Mouse (Mus musculus): ENCODE results near the gene Gfy. TPM values are rescaled to one million over a fixed set of nuclear protein-coding genes. Genes with fewer than 3 reads are reported as not detected.
A peak's percentile ranks its signal among the peaks of the same experiment; 100 is the strongest.

Gene Gfy
- total RNA-seq, 1 experiment = not detected

GRCm38 (mm10) chr7:45162996-45163615 lies 16.3 kb downstream of the Gfy start:
- no peak for TF ChIP-seq HCFC1 (IDR thresholded peaks at IDR 0.05; ENCODE audit: borderline replicate concordance, insufficient read depth, low read length)
- TF ChIP-seq ZC3H11A (IDR thresholded peaks at IDR 0.05; ENCODE audit: borderline replicate concordance, low read depth, low read length) = no peak
- no peak for TF ChIP-seq CHD2 (IDR thresholded peaks at IDR 0.05; ENCODE audit: low read depth, low read length)
- no peak for TF ChIP-seq MAFK (IDR thresholded peaks at IDR 0.05; ENCODE audit: insufficient read depth, low read depth, low read length)
- TF ChIP-seq ZNF384 (IDR thresholded peaks at IDR 0.05; ENCODE audit: low read depth, low read length) = no peak
- peaks cover 2 to 15% of the 10 kb centered on the region in 2 experiments; a peak in 2 of 4 replicates for H3K4me1 ChIP-seq (ENCODE audit: control insufficient read depth in 2 of 2, insufficient read depth in 2 of 2, low read length in 2 of 2, poor library complexity in 1 of 2)

GRCm38 (mm10) chr7:45162551-45162950 lies 16.8 kb downstream of the Gfy start:
- peak overlapping the region in 1 of 2 experiments; percentile 13; a peak in 1 of 4 replicates for H3K4me3 ChIP-seq (ENCODE audit: insufficient read depth in 1 of 2, low read depth in 1 of 2, low read length in 2 of 2, poor library complexity in 1 of 2, severe bottlenecking in 1 of 2)
- H3K9ac ChIP-seq (ENCODE audit: insufficient read depth, low read depth, low read length, poor library complexity, severe bottlenecking) = no peak overlapping the region
- in situ Hi-C loops (cut with MboI; ENCODE audit: low sequenced_read_pairs in 2 of 2, unreplicated experiment in 2 of 2) = no loop called here
- TF ChIP-seq ZC3H11A (IDR thresholded peaks at IDR 0.05; ENCODE audit: borderline replicate concordance, low read depth, low read length) = no peak
- TF ChIP-seq ZNF384 (IDR thresholded peaks at IDR 0.05; ENCODE audit: low read depth, low read length) = no peak
- TF ChIP-seq CHD2 (IDR thresholded peaks at IDR 0.05; ENCODE audit: low read depth, low read length) = no peak
- no peak overlapping the region for H3K27ac ChIP-seq (ENCODE audit: insufficient read depth, low read depth, low read length, poor library complexity, severe bottlenecking)
- H3K9me3 ChIP-seq (ENCODE audit: control insufficient read depth, insufficient read depth, low read depth, low read length) = no peaks in the 10 kb centered on the region
- DNase-seq (ENCODE audit: low read depth, low spot score) = no peak
- peaks cover 2 to 10% of the 10 kb centered on the region in 2 experiments; a peak in 2 of 4 replicates for H3K4me1 ChIP-seq (ENCODE audit: control insufficient read depth in 2 of 2, insufficient read depth in 2 of 2, low read length in 2 of 2, poor library complexity in 1 of 2)
- H3K36me3 ChIP-seq (ENCODE audit: control insufficient read depth, insufficient read depth, low read length, poor library complexity, severe bottlenecking) = peaks cover 10% of the 10 kb centered on the region

More at GRCm38 (mm10) chr7:45162996-45163615, 16.3 kb downstream of the Gfy start:
- no peak overlapping the region for H3K27ac ChIP-seq (ENCODE audit: insufficient read depth, low read depth, low read length, poor library complexity, severe bottlenecking)
- in situ Hi-C loops (cut with MboI; ENCODE audit: low sequenced_read_pairs in 2 of 2, unreplicated experiment in 2 of 2) = no loop called here
- H3K9me3 ChIP-seq (ENCODE audit: control insufficient read depth, insufficient read depth, low read depth, low read length) = no peaks in the 10 kb centered on the region
- H3K36me3 ChIP-seq (ENCODE audit: control insufficient read depth, insufficient read depth, low read length, poor library complexity, severe bottlenecking) = peaks cover 9% of the 10 kb centered on the region
- H3K9ac ChIP-seq (ENCODE audit: insufficient read depth, low read depth, low read length, poor library complexity, severe bottlenecking) = no peak overlapping the region
- DNase-seq (ENCODE audit: low read depth, low spot score) = no peak
- 0 out of 4 replicates have a peak overlapping the region, but pooled peaks of 1 of the 2 experiments have one; percentile 61 for H3K4me3 ChIP-seq (ENCODE audit: insufficient read depth in 1 of 2, low read depth in 1 of 2, low read length in 2 of 2, poor library complexity in 1 of 2, severe bottlenecking in 1 of 2)

- peak overlapping the region; percentile 36; the same call in 1 of the 2 replicates for H3K9ac ChIP-seq (ENCODE audit: insufficient read depth, low read depth, low read length, poor library complexity, severe bottlenecking)
- H3K4me3 ChIP-seq (ENCODE audit: insufficient read depth in 1 of 2, low read depth in 1 of 2, low read length in 2 of 2, poor library complexity in 1 of 2, severe bottlenecking in 1 of 2) = peak overlapping the region; percentile 13 to 24; a peak in 3 of 4 replicates
- H3K27ac ChIP-seq (ENCODE audit: insufficient read depth, low read depth, low read length, poor library complexity, severe bottlenecking) = no peak overlapping the region
- H3K9me3 ChIP-seq (ENCODE audit: control insufficient read depth, insufficient read depth, low read depth, low read length) = no peaks in the 10 kb centered on the region
- peak; percentile 90 for TF ChIP-seq HCFC1 (IDR thresholded peaks at IDR 0.05; ENCODE audit: borderline replicate concordance, insufficient read depth, low read length)
- no peak for TF ChIP-seq MAFK (IDR thresholded peaks at IDR 0.05; ENCODE audit: insufficient read depth, low read depth, low read length)
- TF ChIP-seq ZC3H11A (IDR thresholded peaks at IDR 0.05; ENCODE audit: borderline replicate concordance, low read depth, low read length) = no peak
- TF ChIP-seq ZNF384 (IDR thresholded peaks at IDR 0.05; ENCODE audit: low read depth, low read length) = 0 out of 2 replicates have a peak, but pooled peaks have one; percentile 5
- TF ChIP-seq CHD2 (IDR thresholded peaks at IDR 0.05; ENCODE audit: low read depth, low read length) = no peak
- in situ Hi-C loops (cut with MboI; ENCODE audit: low sequenced_read_pairs in 2 of 2, unreplicated experiment in 2 of 2) = no loop called here
- peaks cover 11% of the 10 kb centered on the region for H3K36me3 ChIP-seq (ENCODE audit: control insufficient read depth, insufficient read depth, low read length, poor library complexity, severe bottlenecking)
- DNase-seq (ENCODE audit: low read depth, low spot score) = peak; percentile 85
- peaks cover 2 to 7% of the 10 kb centered on the region in 2 experiments; a peak in 1 of 4 replicates for H3K4me1 ChIP-seq (ENCODE audit: control insufficient read depth in 2 of 2, insufficient read depth in 2 of 2, low read length in 2 of 2, poor library complexity in 1 of 2)
These were observed 17.5 kb downstream of the Gfy start for GRCm38 (mm10) chr7:45161612-45162473.

- no peak overlapping the region for H3K9ac ChIP-seq (ENCODE audit: insufficient read depth, low read depth, low read length, poor library complexity, severe bottlenecking)
- in situ Hi-C loops (cut with MboI; ENCODE audit: low sequenced_read_pairs in 2 of 2, unreplicated experiment in 2 of 2) = no loop called here
- H3K4me1 ChIP-seq (ENCODE audit: control insufficient read depth in 2 of 2, insufficient read depth in 2 of 2, low read length in 2 of 2, poor library complexity in 1 of 2) = peaks cover 2 to 4% of the 10 kb centered on the region in 2 experiments; a peak in 1 of 4 replicates
- no peaks in the 10 kb centered on the region for H3K9me3 ChIP-seq (ENCODE audit: control insufficient read depth, insufficient read depth, low read depth, low read length)
- no peak for DNase-seq (ENCODE audit: low read depth, low spot score)
- no peak overlapping the region for H3K4me3 ChIP-seq (ENCODE audit: insufficient read depth in 1 of 2, low read depth in 1 of 2, low read length in 2 of 2, poor library complexity in 1 of 2, severe bottlenecking in 1 of 2)
- H3K36me3 ChIP-seq (ENCODE audit: control insufficient read depth, insufficient read depth, low read length, poor library complexity, severe bottlenecking) = peaks cover 11% of the 10 kb centered on the region
- no peak overlapping the region for H3K27ac ChIP-seq (ENCODE audit: insufficient read depth, low read depth, low read length, poor library complexity, severe bottlenecking)
- TF ChIP-seq MAFK (IDR thresholded peaks at IDR 0.05; ENCODE audit: insufficient read depth, low read depth, low read length) (no peak), CHD2 (IDR thresholded peaks at IDR 0.05; ENCODE audit: low read depth, low read length) (no peak), ZC3H11A (IDR thresholded peaks at IDR 0.05; ENCODE audit: borderline replicate concordance, low read depth, low read length) (no peak), HCFC1 (IDR thresholded peaks at IDR 0.05; ENCODE audit: borderline replicate concordance, insufficient read depth, low read length) (no peak), ZNF384 (IDR thresholded peaks at IDR 0.05; ENCODE audit: low read depth, low read length) (no peak)
These were observed 18.5 kb downstream of the Gfy start for GRCm38 (mm10) chr7:45160866-45161265.

All from ES-E14 (cell line).